Mouse (Mus musculus) left cerebral cortex, adult 9 months (tissue): ENCODE measurements at regions not wholly inside any gene's neighbourhood (a gene's known extent, or its start where the extent isn't known, plus 50 kb on each side); places are given as distances from the start of the nearest gene placed in this dataset.
A peak's percentile ranks its signal among the peaks of the same experiment; 100 is the strongest.

Experiments used
- DNase-seq, 2 experiments: peaks; one replicate each; pipeline ENCODE4 v3.0.0; 2022; ENCODE audit warnings: low spot score in 2 of 2

DNA sequence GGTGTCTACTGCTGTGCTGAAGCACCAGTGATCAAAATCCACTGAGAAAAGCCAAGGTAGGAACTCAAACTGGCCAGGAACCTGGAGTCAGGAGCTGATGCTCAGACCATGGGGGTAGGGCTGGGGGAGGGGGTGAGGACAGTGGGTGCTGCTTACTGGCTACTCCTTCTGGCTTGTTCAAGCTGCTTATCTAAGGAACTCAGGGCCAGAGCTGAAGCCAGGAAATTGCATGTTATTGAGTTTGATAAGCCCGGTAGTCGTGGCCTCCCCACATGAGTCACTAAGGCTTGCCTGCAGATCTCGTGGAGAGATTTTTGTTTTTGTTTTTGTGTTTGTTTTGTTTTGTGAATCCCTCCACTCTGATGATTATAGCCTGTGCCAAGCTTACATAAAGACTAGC lies 65.9 kb downstream of the Tmem215 start:
- no peak for DNase-seq

DNA sequence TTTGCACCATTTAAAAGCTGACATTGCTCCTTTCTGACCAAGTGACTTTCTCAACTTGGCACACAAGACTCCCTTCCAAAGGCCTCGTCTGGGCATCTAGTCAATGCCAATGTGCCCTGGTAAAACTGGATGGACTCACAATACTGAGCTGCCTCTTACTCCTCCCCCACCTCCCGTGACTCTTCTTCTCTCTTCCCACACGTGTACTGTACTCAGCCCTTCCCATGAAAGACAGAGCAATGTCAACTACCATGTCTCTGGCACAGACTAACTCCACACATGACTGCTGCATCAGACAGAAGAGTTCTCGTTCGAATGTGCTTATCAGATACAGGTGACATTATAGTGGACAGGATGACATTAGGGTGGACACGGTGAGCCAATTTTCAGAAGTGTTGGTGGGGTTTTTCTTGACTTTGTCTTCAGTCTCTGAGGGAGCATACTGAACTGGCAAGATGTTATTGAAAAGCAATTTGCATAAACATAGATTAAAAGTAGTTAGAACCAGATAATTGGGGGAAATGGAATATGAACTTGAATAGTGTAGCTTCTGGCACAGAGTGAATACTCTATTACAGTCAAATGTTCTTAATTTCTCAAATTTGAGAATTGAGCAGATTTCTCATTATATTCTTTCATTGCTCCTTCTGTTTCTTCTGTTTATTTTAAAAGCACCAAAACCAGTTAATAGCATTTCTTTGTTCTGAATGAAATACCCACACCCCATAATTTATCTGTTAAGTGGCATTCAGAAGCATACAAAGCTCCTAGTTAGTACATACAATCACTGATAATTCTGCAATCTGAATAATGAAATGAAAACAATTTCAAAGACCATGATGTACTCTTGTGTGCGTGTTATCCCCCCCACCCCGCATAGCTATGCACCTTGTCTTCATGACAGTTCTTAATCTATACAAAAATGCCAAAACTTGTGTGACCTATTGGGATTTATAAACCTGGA lies 71.4 kb downstream of the Tmem215 start:
- no peak for DNase-seq

DNA sequence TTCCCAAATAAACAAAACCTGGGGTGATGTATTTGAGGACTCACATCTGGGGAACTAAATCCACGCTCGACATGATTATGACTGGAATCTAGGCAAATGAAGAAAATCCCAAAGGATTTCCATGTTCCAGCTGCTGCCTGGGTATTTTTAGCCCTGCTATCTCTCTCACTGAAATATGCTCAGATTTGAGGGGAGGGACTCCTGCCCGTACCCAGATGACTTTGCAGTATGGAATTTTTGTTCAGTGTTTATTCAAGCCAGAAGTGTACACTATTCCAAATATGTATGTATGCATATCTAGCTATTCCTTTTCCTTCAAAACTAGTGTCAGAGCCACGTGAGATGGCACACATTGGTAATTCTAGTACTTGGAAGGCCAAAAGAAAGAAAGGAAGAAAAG lies 72.1 kb downstream of the Tmem215 start:
- no peak for DNase-seq

- DNase-seq = peak; percentile 14 to 22
Measured at GRCm38 (mm10) chr4:40544806-40545205, 72.8 kb downstream of the Tmem215 start.

GRCm38 (mm10) chr4:40545700-40546099 lies 73.7 kb downstream of the Tmem215 start:
- peak in 1 of 2 experiments; percentile 26 for DNase-seq

- DNase-seq = no peak
Measured at GRCm38 (mm10) chr4:40559824-40560223, 87.8 kb downstream of the Tmem215 start.

- DNase-seq = no peak
Measured at GRCm38 (mm10) chr4:40573300-40573699, 101.3 kb downstream of the Tmem215 start.

DNA sequence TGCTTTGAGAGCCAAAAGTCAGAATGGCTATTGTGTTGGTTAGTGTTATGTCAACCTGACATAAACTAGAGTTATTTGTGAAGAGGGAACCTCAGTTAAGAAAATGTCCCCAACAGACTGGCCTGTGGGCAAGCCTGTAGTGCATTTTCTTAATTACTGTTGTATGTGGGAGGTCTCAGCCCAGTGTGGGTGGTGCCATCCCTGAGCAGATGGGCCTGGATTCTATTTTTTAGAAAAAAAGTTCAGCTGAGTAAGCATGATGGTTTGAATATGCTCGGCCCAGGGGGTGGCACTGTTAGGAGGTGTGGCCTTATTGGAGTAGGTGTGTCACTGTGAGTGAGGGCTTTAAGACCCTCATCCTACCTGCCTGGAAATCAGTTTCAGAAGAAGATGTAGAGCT lies 104.0 kb downstream of the Tmem215 start:
- peak in 1 of 2 experiments; percentile 17 for DNase-seq

- DNase-seq = no peak
Measured at GRCm38 (mm10) chr4:40584436-40584835, 112.5 kb downstream of the Tmem215 start.

DNA sequence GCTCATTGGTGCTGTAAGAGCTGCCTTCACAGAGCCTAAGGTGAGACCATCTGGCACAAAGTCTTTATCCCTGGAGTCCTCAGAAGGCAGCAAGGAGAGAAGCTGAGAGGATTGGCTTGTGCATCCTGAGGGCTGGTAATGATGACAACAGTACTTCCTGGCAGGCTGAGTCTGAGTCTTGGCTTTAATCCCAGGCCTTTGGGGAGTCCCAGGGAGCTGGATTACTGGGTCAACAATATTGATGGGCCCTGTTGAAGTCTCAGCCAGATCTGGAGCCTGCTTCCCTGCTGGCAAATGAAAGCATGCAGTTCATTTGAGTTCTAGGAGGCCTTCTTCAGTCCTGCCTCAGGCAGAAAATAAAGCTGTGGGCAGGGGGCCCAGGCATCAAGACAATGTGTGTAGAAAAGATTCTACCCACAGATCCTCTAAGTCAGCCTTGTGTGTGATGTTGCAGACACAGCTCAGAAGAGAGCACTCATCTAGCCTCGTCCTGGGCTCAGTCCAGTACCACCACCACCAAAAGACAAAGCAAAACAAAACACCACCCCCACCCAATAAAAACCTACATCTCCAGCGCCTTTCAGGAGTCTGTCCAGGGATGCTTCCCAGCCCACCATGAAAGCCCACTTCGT lies 113.1 kb downstream of the Tmem215 start:
- peak in 1 of 2 experiments; percentile 12 for DNase-seq

- no peak for DNase-seq
Measured at GRCm38 (mm10) chr4:40586045-40586444, 114.1 kb downstream of the Tmem215 start.

- peak in 1 of 2 experiments; percentile 27 for DNase-seq
Measured at GRCm38 (mm10) chr4:40587254-40587653, 115.3 kb downstream of the Tmem215 start.

GRCm38 (mm10) chr4:40593806-40594205 lies 109.2 kb downstream of the Aptx start:
- DNase-seq = no peak

- no peak for DNase-seq
Measured at GRCm38 (mm10) chr4:40625024-40625423, 78.0 kb downstream of the Aptx start.

DNA sequence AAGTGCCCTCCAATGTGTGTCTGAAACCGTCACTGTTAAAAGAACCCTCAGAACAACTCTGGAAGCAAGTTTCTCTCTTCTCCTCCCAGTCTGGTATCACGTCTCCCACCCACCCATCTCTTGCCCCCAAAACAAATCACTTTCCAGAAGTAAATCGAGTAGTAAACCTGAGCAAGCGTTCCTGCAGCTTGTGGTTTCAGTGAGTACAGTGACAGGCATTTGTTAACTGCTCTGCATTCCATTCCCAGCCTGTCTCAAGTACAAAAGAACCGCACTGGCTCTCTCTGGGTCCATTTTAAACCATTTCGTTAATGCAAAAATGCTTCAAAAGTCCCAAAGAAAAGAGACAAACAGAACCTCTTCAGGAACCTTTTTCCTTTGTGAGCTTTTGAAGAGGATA lies 77.1 kb downstream of the Aptx start:
- no peak for DNase-seq
